Mouse (Mus musculus) stomach, postnatal 0 days (tissue): ENCODE measurements around the gene Atp10a.

ENCODE experiments used
- CTCF ChIP-seq: IDR thresholded peaks from 2 replicates; pipeline ENCODE4 v1.5.1; 2016; ENCODE audit warnings: antibody characterized with exemption, low read depth, mild to moderate bottlenecking, moderate library complexity
- EP300 ChIP-seq: optimal IDR thresholded peaks from 2 replicates; pipeline ENCODE3; 2016; ENCODE audit warnings: antibody characterized with exemption

- no peak for TF ChIP-seq EP300
- TF ChIP-seq CTCF: no peak
These were observed 84.2 kb downstream of the Atp10a start for GRCm38 (mm10) chr7:58740196-58740595.
